Mouse (Mus musculus) bone marrow, adult 2 months (tissue): ENCODE results near the gene AW822073. TPM values are rescaled to one million over a fixed set of nuclear protein-coding genes. Genes with fewer than 3 reads are reported as not detected.
"Not testable (repeated sequence)": the region's sequence is repeated elsewhere in the genome, so short reads cannot be mapped to it uniquely, and the experiment has no call there.

Experiments
- H3K27ac ChIP-seq: fragments of 200-500 bp; 2 replicates; pipeline ENCODE4 v1.5.1; 2012; ENCODE audit warnings: low read depth, mild to moderate bottlenecking, control low read depth, inconsistent platforms, low read length; ENCODE audit not compliant: control insufficient read depth, poor library complexity, insufficient read depth
- H3K4me1 ChIP-seq: fragments of 200-500 bp; 2 replicates; pipeline ENCODE4 v1.6.1; 2011; ENCODE audit warnings: low read length; ENCODE audit not compliant: control insufficient read depth, insufficient read depth
- H3K4me3 ChIP-seq: fragments of 200-500 bp; replicated peaks from 2 replicates; pipeline ENCODE3; 2011; ENCODE audit warnings: mild to moderate bottlenecking, low read depth, low read length, control low read depth; ENCODE audit not compliant: control insufficient read depth
- CTCF ChIP-seq: fragments of 200-500 bp; IDR thresholded peaks from 2 replicates; pipeline ENCODE4 v1.5.1; 2011; ENCODE audit warnings: low read length, control low read depth; ENCODE audit not compliant: control insufficient read depth, insufficient read depth
- POLR2A ChIP-seq: fragments of 200-500 bp; IDR thresholded peaks from 2 replicates; pipeline ENCODE4 v1.6.1; 2011; ENCODE audit warnings: low read depth, mild to moderate bottlenecking, control low read depth, low read length, borderline replicate concordance; ENCODE audit not compliant: control insufficient read depth
- WGBS: fragments of 180-500 bp; shearing (Covaris S2); methylation state at CpG from one replicate; pipeline ENCODE4 v1.1.7; 2018; 5-methylcytosine and 5-hydroxymethylcytosine counted together
- polyA plus RNA-seq: library from polyadenylated mRNA; stranded (reverse); fragments of >200 nt; gene quantifications from 2 replicates; pipeline ENCODE4 v1.2.4, GENCODE M21; 2011; ENCODE audit warnings: low replicate concordance; ENCODE audit not compliant: missing spikeins, insufficient read depth, insufficient read length

The AW822073 gene
- polyA plus RNA-seq, 1 experiment, result not detected

- not testable (repeated sequence) for H3K27ac ChIP-seq, H3K4me1 ChIP-seq
- 74% methylated on average over 8 of the region's 8 CpGs for WGBS
Measured at GRCm38 (mm10) chr10:58232641-58232969, 7.9 kb upstream of the AW822073 start, which contains the start of gene Duxf3. Duxf3 (minus strand) TSS chr10:58232675.

GRCm38 (mm10) chr10:58231779-58232640 lies 7.3 kb upstream of the AW822073 start:
- H3K4me3 ChIP-seq, H3K27ac ChIP-seq, H3K4me1 ChIP-seq: not testable (repeated sequence)
- WGBS, result 84% methylated on average over 35 of the region's 35 CpGs
- TF ChIP-seq POLR2A, result peak; percentile 49; the same call in 1 of the 2 replicates
- peak; percentile 19; the same call in 1 of the 2 replicates for TF ChIP-seq CTCF

More at GRCm38 (mm10) chr10:58232641-58232969, 7.9 kb upstream of the AW822073 start, which contains the start of gene Duxf3:
- H3K4me3 ChIP-seq, result not testable (repeated sequence)

GRCm38 (mm10) chr10:58231088-58231487 lies 6.4 kb upstream of the AW822073 start:
- 79% methylated on average over 5 of the region's 7 CpGs for WGBS
- not testable (repeated sequence) for H3K27ac ChIP-seq

GRCm38 (mm10) chr10:58230021-58230420 lies 5.3 kb upstream of the AW822073 start:
- not testable (repeated sequence) for H3K27ac ChIP-seq, H3K4me3 ChIP-seq, H3K4me1 ChIP-seq
- WGBS, result 48% methylated on average over 3 of the region's 3 CpGs

More at GRCm38 (mm10) chr10:58231088-58231487, 6.4 kb upstream of the AW822073 start:
- H3K4me1 ChIP-seq, H3K4me3 ChIP-seq: not testable (repeated sequence)

DNA sequence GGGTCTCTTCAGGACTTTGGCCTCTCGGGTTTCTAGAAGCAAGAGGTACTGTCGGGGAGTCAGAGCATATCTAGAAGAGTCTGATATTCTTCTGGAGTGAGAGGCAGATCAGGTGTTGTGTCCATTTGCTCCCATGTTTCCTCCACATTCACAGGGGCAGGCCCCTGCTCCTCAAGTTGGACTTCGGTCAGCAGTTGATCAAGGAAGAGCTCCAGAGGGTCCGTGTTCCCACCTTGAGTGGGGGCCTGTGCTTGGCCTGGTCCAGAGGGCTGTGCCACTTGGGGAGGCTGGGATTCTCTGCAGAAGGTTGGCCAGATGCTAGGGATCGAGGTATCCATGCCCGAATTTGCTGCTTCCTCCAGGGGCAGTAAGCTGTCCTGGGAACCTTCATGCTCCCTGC lies 3.1 kb upstream of the AW822073 start:
- H3K4me3 ChIP-seq, H3K27ac ChIP-seq, H3K4me1 ChIP-seq: not testable (repeated sequence)
- 75% methylated on average over 2 of the region's 6 CpGs for WGBS

- H3K4me3 ChIP-seq, H3K27ac ChIP-seq, H3K4me1 ChIP-seq: not testable (repeated sequence)
- 73% methylated on average over 4 of the region's 4 CpGs for WGBS
Measured at GRCm38 (mm10) chr10:58226357-58226756, 1.6 kb upstream of the AW822073 start.

DNA sequence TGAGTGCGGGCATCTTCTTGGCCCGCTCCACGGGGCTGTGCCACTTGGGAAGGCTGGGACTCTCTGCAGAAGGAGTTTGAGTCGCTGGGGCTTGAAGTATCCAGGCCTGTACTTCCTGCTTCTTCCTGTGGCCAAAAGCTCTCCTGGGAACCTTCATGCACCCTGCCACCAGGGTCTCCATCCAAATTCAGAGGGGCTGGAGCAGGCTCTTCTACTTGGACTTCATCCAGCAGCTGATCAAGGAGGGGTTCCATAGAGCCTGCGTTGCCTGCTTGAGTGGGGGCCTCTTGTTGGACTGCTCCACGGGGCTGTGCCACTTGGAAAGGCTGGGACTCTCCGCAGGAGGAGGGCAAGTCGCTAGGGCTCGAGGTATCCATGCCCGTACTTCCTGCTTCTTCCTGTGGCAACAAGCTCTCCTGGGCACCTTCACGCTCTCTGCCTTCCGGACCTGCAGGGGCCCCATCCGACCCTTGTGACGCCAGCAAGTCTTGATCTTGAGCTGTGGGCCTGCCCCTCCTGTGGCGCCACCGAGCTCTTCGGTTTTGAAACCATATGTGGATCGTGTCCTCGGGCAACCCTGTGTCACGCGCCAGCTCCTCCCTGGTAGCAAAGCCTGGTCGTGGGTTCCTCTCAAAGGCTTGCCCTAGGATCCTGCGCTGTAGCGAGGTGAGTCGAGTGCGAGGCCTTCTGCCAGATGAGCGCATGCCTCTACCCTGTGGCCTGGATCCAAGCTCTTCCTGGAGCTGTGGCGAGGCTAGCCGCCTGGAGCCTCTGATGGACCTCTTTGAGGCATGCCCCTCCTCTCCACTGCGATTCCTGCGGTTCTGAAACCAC lies 541 bp downstream of the AW822073 start:
- not testable (repeated sequence) for H3K4me3 ChIP-seq, H3K27ac ChIP-seq, H3K4me1 ChIP-seq
- 80% methylated on average over 31 of the region's 31 CpGs for WGBS

DNA sequence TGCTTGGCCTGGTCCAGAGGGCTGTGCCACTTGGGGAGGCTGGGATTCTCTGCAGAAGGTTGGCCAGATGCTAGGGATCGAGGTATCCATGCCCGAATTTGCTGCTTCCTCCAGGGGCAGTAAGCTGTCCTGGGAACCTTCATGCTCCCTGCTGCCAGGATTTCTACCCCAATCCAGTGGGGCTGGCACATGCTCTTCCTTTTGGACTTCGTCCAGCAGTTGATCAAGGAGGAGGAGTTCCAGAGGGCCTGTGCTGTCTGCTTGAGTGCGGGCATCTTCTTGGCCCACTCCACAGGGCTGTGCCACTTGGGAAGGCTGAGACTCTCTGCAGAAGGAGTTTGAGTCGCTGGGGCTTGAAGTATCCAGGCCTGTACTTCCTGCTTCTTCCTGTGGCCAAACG lies 1.6 kb downstream of the AW822073 start:
- H3K4me3 ChIP-seq, H3K4me1 ChIP-seq, H3K27ac ChIP-seq: not testable (repeated sequence)
- WGBS, result 81% methylated on average over 4 of the region's 6 CpGs

GRCm38 (mm10) chr10:58221571-58221970 lies 3.2 kb downstream of the AW822073 start:
- H3K4me3 ChIP-seq, H3K27ac ChIP-seq, H3K4me1 ChIP-seq: not testable (repeated sequence)
- WGBS, result 77% methylated on average over 2 of the region's 2 CpGs
